Mouse (Mus musculus) skeletal muscle tissue, adult 2 months (tissue): ENCODE results near the gene Osbpl6.

Experiments used
- DNase-seq: peaks from one replicate; pipeline ENCODE4 v3.0.0-alpha.2; 2012; ENCODE audit warnings: low read depth, low spot score

Osbpl6 gene

DNA sequence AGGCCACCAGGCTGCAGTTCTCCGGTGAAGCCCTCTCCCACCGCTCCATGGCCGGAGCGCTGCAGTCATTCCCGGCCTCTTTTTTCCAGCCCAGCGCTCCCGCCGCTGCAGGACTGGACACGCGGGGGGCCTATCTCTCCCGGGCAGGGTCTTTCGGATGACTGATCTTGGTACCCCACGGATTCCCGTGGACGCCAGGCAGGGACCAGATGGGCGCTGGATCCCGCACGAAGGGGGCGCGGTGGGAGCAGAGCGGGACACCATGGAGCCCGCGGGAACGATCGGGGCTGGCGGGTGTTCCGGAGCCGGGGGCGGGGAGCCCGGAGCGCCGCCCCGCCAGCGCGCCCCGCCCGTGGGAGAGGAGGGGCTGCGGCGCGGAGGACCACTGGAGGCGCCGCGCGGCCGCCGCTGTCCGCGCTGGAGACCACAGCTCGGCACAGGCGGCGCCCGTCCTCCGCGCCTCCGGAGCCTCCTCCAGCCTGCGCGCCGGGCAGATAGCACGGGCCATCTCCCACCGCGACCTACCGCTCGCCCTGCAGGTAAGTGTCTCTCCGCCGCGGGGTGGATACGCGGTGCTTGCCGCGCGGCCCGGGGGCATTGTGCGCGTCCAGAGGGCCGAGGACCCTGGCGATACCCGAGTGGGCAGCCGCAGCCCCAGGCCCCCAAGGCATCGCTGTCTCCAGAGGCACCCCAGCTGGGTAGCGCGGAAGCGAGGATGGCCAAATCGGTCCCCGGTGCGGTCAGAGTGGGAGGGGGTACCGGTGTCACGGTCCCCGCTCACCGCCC lies at the start of gene Osbpl6:
Gene Osbpl6, plus strand, starts transcription at position 358 of the 786 bp plus-strand sequence.
- DNase-seq, result peak; percentile 64

DNA sequence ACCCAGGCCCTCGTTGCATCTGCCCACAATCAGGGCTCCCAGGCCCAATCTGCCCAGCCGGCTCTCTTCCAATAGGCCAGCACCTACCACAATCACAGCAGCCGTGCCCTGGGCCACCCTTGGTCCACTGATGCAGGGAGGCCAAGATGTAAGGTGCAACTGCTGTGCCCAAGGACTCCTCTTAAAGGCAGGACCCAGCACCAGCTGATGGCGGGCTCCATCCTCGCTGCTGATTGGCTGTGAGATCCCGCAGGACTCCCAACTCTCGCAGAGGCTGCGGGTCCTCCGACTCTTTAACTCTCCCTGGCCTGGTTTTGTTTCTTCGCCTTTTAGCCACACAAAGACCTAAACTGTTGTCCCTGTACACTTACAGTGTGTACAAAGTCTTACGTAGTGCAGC lies 46.1 kb upstream of the Osbpl6 start, which contains the start of gene Cyct:
Gene Cyct, minus strand, starts transcription at position 225 of the 400 bp plus-strand sequence.
- DNase-seq, result no peak

DNA sequence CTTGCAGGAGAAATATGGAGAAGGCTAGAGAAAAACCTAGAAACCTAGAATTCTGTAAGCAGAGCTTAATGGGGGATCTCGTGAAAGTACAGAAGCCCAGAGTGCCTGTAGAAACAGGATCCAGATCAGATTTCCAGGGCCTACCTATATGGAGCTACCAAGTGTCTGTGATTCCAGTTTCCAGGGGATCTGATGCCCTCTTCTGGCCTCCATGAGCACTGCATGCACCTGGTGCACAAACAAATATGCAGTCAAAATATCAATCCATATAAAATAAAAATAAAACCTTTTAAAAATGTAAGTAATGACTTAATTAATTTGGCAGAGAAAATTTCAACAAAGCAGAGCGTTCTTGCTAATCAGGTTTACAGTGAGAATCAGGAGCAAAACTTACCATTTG lies 44.2 kb upstream of the Osbpl6 start:
- DNase-seq, result no peak

- DNase-seq, result no peak
Observed at GRCm38 (mm10) chr2:76365811-76366210, 40.5 kb upstream of the Osbpl6 start.

DNA sequence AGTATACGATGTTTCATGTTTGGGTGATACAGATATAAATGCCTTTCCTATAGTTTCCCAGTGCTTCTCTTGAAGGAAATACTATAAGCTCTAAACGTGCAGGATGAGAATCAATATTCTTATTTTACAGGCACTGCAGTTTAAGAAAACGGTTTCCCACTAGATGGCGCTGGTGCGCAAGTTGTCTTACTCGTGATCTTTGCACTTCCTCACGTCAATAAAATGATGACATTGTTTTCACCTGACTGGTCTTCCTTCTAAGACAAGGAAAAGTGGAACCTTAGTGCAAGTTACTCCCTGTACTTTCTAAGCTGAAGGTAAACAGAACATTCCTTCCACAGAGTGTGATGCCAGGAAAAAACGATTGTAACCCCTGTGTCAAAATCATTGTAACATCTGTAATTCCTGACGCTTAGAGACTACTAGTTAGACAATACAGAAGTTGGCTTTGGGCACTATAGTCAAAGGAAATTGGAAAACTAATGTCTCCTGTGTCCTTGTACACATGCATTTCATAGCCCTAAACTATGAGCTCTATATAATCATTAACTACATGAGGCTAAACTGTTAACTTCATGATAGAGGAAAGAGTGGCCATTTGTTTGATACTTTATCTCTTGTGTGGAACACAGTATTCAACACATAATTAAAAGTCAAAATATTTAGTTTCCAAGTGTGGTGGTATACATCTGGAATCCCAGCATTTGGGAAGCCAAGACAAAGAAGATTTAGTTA lies 39.0 kb upstream of the Osbpl6 start:
- peak; percentile 60 for DNase-seq

GRCm38 (mm10) chr2:76368861-76369660 lies 37.2 kb upstream of the Osbpl6 start:
- no peak for DNase-seq

DNA sequence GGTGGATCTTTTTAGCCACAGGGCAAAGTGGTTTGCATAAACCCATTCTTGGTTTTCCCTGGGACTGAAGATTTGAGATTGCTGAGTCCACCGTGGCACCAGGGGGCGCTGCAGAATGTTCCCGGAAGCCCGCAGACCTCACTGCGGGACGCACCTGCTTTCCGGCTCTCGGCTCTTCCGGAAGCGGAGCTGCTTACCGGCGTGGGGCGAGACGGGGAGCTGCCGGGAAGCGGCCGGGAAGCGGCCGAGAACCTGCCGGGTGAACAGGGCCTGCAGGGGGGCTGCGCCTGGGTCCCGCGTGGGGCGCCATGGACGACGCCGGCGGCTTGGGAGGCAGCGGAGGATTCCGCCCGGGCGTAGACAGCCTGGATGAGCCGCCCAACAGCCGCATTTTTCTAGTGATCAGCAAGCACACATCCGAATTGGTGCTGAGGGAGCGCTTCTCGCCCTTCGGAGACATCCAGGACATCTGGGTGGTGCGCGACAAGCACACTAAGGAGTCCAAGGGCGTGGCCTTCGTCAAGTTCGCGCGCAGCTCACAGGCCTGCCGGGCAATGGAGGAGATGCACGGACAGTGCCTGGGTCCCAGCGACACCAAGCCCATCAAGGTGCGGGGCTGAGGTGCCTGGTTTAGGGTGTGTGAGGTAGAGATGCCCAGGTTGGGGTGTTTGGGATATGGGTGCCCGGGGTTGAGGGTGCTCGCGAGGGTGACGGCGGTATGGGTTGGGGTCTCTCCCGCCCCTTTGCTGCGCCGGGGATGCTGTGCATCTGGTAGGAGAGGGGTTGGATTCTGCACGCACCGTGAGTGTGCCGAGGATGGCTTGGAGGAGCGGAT lies 36.3 kb upstream of the Osbpl6 start, which contains the start of gene Rbm45:
Gene Rbm45, plus strand, starts transcription at position 164 of the 835 bp plus-strand sequence.
- peak; percentile 71 for DNase-seq

DNA sequence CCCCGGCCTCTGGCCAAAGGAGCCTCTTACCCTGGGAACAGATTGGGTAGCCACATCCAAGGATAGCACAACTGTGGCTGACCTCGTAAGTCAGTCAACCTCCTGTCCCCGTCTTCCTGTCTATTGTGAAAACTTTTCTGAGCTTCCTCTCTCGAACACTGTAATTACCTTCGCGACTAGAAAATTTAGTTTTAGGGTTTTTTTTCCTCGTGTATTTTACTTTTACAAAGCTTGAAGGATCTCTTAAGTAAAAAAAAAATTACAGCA lies 35.7 kb upstream of the Osbpl6 start:
- no peak for DNase-seq

DNA sequence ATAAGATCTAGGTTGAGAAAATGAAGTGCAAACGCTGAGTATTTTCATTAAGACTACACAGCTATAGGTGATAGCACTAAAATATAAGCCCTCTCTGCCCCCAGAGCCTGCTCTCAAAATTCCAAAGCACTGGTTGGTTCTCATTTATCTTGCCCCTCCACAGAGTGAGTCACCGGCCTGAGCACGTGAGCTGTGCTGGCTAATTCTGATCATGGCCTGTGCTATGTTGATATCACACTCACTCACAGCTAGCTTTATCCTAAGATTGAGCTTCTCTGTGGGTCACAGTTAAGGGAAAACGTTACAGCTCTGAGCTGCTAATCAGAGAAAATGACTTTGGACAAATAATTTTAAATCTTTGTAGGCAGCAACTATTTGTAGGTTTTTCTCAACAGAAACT lies 34.1 kb upstream of the Osbpl6 start:
- no peak for DNase-seq

GRCm38 (mm10) chr2:76374544-76375206 lies 31.6 kb upstream of the Osbpl6 start:
- DNase-seq, result no peak

- no peak for DNase-seq
Observed at GRCm38 (mm10) chr2:76378646-76379045, 27.7 kb upstream of the Osbpl6 start.

DNA sequence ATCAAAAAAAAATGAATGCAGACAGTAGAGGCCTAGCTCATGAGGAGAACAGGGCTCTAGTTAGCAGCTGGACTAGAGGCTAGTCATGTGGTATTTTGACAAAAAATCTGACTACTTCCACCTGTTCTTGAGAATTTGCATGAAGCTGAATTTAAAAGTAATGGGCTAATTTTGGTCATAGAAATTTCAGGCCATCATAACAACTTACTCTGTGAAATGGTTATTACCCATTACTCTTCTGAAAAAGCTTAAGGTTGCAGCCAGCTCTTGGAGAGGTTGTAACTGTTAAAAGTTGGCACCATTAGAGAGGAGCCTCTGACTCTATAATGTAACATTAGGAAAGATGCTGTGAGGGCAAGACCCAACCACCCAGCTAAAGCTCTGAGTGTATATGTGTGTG lies 19.8 kb upstream of the Osbpl6 start:
- DNase-seq, result no peak

DNA sequence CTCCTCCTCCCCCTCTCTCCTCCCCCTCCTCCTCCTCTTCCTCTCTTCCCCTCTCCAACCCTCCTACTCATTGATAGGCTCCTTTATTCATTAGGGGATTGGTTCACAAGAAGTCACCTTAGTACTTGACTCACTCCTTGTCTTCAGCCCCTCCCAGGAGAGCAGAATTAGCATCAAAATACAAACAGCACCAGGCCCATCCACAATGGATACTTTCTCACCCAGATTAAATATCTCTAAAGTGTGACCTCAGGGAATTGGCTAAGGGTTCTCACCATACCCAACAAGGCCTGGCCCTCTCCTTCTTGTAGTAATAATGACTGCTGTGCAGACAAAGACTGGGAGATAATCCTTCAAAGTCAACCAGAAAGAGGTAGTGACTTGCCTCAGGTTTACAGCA lies 6.1 kb upstream of the Osbpl6 start:
- no peak for DNase-seq

DNA sequence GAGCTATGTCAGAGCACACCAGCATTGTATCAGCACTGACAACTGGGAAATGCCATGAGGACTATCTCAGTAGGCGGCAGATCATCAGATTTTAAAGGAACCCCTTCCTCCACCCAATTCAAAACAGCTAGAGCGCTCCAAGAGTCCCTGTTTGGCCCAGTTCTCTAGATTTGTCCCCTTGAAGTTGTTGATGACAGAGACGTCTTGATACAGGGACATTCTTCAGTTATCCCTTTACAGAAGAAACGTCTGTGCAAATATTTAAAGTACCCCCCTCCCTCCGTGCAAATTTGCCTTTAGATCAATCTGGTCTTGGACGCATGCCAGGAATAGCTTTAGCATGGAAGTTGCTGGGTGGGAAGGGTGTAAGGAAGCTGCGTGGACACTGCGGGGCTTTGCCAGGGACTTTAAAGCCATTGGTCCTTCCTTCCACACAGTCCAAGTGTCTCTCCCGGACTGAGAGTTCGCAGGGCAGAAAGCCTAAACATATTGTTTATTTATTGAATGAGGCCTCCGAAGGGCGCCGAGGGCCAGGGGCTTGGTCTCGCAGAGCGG lies 635 bp upstream of the Osbpl6 start:
- DNase-seq, result peak; percentile 20

- peak; percentile 86 for DNase-seq
Observed at GRCm38 (mm10) chr2:76406937-76407441, 681 bp downstream of the Osbpl6 start.

DNA sequence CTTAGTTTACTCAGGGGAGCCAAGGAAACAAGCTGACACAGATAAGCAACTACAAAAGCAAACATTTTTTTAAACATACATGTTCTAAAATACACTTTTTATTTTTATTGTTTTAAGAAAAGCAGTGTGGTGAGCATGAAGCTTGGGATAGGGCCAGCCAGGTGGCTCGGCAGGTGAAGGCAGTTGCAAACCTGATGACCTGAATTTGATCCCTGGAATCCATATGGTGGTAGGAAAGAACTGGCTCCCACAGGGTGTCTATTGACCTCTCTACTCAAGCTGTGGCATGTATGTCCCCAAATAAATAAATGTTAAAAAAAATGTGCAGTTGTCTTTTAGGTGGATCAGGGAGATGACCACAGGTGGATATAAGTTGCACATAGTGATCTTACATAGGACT lies 3.2 kb downstream of the Osbpl6 start:
- no peak for DNase-seq

DNA sequence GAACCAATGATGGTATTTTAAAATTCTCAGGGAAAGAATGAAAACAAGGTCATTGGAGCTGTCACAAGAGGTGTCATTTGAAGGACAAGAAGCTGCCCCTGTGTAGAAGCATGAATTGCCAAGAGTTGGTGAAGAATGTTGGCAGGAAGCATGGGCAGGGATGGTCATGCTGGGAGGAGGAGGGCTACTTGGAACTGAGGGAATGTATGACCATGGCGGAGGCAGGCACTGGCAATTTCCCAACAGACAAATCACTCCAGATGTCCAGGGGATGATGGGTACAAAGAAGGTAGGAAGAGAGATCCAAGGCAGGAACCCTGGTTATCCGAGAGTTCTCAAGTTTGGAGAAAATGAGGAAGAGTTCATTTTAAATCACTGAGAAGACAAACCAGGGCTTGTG lies 3.7 kb downstream of the Osbpl6 start:
- DNase-seq, result no peak

DNA sequence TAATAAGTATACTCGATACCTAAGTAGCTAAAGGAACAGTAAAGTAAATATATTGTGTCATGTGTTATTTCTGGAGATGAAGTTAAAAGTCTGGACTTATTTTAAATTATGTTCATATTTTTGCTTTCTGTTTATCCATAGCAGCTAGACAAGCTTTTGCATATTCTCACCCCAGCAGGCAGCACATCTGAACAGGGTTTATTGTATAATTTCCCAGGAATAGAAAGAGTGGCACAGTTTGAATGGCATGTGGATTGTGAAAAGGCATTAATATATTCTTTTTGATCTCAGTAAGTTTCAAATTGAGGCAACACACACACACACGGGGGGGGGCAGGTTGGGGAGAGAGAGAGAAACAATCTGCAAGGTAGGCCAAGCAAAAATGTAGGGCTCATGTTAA lies 6.6 kb downstream of the Osbpl6 start:
- no peak for DNase-seq

DNA sequence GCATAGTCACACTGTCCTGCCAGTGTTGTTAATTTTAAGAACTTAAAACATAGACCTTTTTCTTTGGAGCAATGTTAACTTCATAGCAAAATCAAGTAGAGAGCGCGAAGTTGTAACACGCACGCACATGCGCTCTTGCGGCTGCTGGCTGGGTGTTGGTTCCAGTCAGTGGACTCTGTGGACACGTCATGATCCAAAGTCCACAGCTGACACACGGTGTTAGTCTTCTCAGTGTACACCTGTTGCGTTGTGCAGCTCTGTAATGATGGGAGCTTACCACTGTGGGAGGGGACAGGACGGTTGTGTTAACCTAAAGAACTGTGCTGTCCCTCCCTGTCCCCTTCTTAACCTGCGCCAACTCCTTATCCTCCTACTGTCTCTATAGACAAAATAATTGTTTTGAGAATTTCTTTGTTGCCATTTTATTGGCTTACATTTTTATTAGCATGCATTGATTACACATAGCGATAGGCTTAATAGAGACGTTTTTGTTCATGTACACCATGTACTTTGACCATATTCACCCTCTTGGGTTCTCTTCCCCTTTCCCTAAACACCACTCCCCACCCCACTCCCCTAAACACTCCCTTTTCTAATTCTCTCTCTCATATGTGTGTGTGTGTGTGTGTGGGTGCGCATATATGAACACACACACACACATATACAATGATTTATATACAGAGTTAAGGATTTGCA lies 11.3 kb downstream of the Osbpl6 start:
- no peak for DNase-seq

GRCm38 (mm10) chr2:76418142-76418518 lies 11.8 kb downstream of the Osbpl6 start:
- DNase-seq, result no peak
